Mouse (Mus musculus): ENCODE measurements around the gene Glrx3.

The Glrx3 gene

DNA sequence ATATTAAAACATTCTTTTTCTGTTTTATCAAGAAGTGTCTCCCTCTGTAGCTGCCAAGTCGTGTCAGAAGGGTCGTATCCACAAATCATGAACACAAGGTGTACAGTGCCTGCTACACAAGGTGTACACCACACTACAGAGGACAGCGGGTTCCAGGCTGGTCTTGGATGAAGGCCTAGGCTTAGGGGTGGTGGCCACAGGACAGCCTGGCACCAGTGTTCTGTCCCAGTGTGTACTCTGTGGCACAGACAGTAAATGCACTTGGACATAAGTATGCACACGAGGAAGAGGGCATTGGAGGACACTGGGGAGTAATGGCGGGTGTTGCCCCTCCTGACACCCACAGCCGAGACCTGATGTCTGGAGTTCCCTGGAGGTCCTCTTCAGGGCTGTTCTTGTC lies 34.7 kb downstream of the Glrx3 start:
- DNase-seq (ENCODE audit: low spot score) = no peak

DNA sequence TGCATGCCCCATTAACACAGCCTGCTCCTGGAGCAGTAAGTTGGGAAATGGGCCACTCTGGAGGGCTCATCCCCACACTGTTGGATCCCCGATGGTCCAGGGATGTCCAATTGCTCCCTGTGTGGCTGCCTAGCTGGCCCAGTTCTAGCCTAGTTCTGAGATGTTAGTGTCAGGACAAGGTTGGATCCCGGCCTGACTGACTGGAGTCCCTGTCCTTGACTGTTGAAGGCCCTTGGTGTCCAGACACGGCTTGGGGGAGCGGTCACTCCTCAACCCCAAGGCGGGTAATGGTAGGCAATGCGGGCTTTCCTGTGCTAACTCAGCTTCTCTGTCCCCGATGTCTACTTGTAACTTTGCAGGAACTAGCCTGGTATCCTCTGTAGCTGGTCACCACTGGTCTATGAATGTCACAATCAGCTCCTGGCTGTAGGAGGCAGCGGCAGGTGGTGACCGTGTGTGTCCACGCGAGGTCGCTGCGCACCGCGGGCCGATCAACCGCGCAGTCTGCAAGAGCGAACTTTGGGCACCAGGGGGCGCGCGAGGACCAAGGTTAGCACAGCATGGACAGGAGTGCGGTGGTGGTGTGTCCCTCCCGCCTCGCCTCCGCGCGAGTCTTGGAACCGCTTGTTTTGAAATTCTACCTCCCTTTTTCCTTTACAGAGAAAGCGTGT lies 40.7 kb downstream of the Glrx3 start:
- peak; percentile 87 for DNase-seq (ENCODE audit: low spot score)

DNA sequence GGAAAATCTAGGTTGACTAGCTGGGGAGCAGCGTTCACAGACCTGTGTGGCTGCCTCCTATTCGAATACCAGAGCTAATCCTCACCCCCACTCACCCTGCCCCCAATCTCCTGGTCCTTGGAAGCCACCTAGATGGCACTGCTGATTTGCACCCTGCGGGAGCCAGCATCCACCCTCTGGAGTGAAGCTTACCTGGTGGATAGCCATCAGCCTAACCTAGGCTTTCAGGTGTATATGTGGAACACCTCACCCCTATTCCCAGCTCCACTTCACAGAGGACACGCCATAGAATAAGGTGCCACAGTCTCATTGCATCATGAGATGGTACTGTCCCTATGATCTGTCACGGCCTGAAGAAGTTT lies 41.2 kb downstream of the Glrx3 start:
- DNase-seq (ENCODE audit: low spot score) = no peak

DNA sequence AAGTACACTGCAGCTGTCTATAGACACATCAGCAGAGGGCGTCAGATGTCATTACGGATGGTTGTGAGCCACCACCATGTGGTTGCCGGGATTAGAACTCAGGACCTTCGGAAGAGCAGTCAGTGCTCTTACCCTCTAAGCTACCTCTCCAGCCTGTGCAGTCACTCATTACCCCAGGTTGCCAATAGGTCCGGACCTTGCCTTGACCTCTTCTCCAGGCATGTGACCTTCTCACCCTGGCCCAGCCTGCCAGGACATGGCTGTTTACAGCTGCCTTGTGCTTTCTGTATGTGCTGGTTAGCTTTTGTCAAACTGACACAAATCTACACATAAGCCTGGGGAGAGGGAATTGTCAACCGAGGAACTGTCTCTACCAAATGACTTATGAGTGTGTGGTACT lies 43.4 kb downstream of the Glrx3 start:
- no peak for DNase-seq (ENCODE audit: low spot score)

DNA sequence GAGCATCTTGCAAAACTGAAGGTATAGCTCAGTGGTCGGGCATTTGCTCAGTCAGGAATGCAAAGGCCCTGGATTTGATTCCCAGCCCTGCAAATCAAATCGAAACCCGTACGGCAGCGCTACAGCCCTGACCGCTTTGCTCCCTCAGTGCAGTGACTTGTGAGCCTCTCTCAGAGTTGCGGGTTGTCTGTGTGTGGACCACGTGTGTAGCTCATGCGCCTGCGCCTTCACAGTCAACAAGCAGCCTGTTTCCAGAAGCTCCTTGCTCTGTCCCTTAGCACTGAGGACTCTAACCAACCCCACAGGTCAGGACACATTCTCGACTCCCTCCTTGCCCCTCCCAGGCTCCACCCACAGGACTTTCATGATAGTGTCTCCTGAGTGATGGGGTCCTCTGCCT lies 46.6 kb downstream of the Glrx3 start:
- DNase-seq (ENCODE audit: low spot score) = no peak

DNA sequence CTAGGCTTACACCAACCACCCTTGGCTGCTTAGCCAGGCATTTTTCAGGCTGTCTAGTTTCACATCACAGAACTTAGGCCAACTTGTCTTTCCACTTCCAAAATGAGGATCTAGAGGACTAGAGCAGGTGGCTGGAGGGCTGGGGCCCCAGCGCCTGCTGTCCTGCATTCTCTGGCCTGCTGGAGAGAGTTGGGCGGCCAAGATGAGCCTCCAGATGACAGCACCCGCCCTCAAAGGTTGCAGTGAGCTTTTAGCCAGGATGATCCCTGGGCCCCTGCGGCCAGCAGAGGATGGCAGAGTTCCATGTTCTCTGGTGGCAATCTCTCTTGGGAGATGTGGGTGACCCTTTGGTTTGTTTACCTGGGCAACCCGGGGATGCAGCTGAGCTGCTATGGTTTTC lies 51.0 kb downstream of the Glrx3 start:
- no peak for DNase-seq (ENCODE audit: low spot score)

DNA sequence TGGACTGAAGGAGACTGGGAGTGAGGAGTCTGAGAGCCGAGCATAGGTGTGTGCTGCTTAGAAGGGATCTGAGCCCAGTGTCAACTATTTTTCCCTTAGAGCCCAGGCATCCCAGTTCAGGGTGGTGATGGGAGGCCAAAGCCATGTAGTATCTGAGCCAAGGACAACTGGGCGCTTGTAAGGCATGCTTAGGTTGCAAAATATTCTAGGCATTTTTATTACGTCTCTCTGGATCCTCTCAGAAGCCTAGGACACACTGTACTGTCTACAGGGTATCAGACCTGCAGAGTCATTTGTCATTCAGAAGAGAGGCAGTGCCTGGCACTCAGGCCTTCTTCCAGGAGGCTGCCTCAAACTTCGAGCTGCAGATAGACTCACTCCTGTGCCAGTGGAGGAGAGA lies 53.3 kb downstream of the Glrx3 start:
- no peak for DNase-seq (ENCODE audit: low spot score)

DNA sequence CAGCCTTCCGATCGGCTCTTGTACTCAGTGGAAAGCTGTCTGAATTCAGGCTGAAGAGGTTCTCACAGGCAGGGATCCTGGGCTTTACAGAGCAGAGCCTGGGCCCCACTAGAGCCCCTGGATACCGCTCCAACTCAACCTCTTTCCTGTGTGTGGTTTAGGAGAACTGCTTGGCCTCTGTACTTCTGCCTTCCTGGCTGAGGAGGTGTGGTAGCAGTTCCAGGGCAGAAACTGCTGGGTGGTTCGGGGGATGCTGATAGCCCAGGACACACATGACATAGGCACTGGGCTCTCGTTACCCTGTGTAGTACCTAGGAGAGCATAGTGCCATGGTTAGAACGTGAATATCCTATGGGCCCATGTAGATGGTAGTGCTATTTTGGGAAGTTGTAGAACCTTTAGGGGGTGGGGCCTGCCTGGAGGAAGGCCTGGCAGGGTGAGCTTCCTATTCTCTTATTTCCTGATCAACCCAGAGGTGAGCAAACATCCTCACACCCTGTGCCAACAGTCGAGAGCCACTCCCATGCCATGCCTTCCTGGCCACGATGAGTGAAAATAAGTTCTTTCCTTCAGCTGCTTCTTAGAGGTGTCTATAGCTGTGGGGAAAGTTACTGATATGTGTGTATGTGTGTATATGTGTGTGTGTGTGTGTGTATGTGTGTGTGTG lies 55.0 kb downstream of the Glrx3 start:
- no peak for DNase-seq (ENCODE audit: low spot score)

DNA sequence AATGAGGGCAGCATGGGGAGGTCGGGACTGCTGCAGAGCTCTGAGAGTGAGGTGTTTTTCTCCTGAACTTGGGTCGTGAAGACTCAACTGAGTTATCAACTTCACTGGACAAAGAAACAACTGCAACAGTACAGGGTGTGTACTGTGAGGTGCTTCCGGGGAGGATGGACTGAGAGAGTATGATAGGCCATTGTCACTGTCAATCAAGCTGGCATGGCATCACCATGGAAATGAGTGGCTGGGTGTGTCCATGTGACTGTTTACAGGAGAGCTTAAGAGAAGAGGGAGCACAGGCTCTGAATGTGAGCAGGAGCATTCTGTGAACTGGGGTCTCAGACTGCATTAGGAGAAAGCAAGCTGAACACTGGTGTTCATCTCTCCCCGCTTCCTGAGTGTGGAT lies 61.3 kb downstream of the Glrx3 start:
- DNase-seq (ENCODE audit: low spot score) = no peak

DNA sequence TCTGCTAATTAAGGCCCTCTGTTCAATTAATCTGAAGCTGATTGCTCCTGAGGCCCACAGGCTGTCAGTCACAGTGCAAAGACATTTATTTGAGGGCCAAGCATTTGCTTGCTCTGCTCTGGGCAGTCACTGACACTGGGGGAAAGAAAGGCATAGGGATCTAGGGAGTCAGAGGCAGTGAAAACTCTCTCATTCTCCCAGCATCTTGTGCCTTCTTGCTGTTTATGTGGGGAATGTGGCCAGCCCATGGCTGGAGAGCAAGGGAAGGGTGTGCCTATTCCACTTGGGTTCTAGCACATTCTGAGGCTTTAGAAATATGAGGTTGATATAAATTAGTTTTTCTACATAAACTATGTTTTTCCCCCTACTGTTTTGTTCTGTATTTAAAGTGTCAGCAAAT lies 80.2 kb downstream of the Glrx3 start:
- no peak for DNase-seq (ENCODE audit: low spot score)

DNA sequence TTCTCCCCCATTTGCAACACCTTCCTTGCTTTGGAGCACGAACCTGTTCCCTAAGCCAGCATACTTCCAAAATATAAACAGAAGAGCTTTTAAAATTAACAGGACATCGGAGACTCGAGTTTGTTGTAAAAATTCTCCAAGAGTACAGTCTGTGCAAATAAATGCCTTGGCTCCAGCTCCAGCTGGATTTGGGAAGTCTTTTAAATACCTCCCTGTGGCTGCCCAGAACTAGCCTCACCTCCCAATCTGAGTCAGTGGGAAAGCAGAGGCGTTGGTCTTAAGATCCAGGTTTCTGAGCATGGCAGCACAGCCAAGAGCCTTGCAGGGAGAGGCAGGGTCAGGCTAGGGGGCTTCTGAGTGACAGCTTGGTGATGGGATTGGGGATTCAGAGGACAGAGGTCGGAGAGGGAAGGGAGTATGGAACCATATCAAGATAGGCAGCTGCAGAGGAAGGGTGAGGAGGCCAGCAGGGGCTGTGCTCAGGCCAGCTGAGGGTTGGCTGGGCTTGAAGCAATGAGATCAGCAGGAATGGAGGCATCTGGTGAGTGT lies 80.7 kb downstream of the Glrx3 start:
- DNase-seq (ENCODE audit: low spot score) = no peak
